8 mouse cellular contexts compared by ENCODE assay signal in genomic region chr4:141617863-141618564, GRCm38 (mm10). TPM values are rescaled to one million over a fixed set of nuclear protein-coding genes. Genes with fewer than 3 reads are reported as not detected.
DNase-seq lines count a peak whose midpoint lies in the region; ATAC-seq and TF ChIP-seq lines count a peak whose summit lies in the region.

No protein-coding gene starts in this region.

- H3K36me3 ChIP-seq in thymus, adult 2 months (ENCODE audit: control insufficient read depth, insufficient read depth, low read length): no peaks in the 10 kb centered on the region

- no peak for TF ChIP-seq POLR2A in thymus, adult 2 months (IDR thresholded peaks at IDR 0.05; ENCODE audit: control insufficient read depth, extremely low read depth, insufficient read depth, low read length, poor library complexity)

- TF ChIP-seq CTCF in thymus, adult 2 months (IDR thresholded peaks at IDR 0.05; ENCODE audit: borderline replicate concordance, control insufficient read depth, extremely low read depth, insufficient read depth, low read length, poor library complexity): no peak

- H3K4me1 ChIP-seq in thymus, adult 2 months (replicated peaks; ENCODE audit: control insufficient read depth, insufficient read depth, low read length): peaks cover 15% of the 10 kb centered on the region

- peak; percentile 26 for DNase-seq in thymus, adult 2 months
- no peak for DNase-seq in thymus, postnatal 0 days (ENCODE audit: low spot score)
- DNase-seq in kidney, postnatal 25 days: peak; percentile 87 to 93
- no peak for DNase-seq in layer of hippocampus, postnatal 14 days (ENCODE audit: low spot score in 2 of 2)
- no peak for DNase-seq in natural killer cell, adult 2 months (ENCODE audit: low spot score in 2 of 2)
- DNase-seq in layer of hippocampus, adult 9-10 months (ENCODE audit: low spot score): no peak

- no peak overlapping the region for H3K27ac ChIP-seq in thymus, adult 2 months (ENCODE audit: control insufficient read depth, insufficient read depth, low read length)

- ATAC-seq in granulocyte monocyte progenitor cell, adult 5-6 weeks (replicated peaks; ENCODE audit: poor library complexity, severe bottlenecking): peak; percentile 36
- 0 out of 2 replicates have a peak, but pooled peaks have one; percentile 16 for ATAC-seq in megakaryocyte, adult 5-6 weeks (ENCODE audit: poor library complexity, severe bottlenecking)

- H3K27me3 ChIP-seq in thymus, adult 2 months (ENCODE audit: control insufficient read depth, insufficient read depth, low read length): no peaks in the 10 kb centered on the region

- 18% methylated on average over 22 of the region's 22 CpGs for WGBS in thymus, adult 2 months

- peak overlapping the region; percentile 44 for H3K4me3 ChIP-seq in thymus, adult 2 months (ENCODE audit: control insufficient read depth, insufficient read depth, low read length)

RNA-seq across cellular contexts. Expression of gene Tmem82, which starts 0.4 kb away (rescaled TPM):
- 1.2 and 2.8 TPM in 2 replicates for polyA plus RNA-seq in thymus, adult 2 months (2012; rRNA removed)
- polyA plus RNA-seq in thymus, postnatal 0 days (2015; fragmentation: Nextera tagmentation; extraction: Ambion mirVana): 0.23 and 0.33 TPM in 2 replicates
- total RNA-seq in granulocyte monocyte progenitor cell, adult 5-6 weeks (2014; fragmentation: Nextera tagmentation): 1.7 and 3.8 TPM in 2 replicates
- 0.72 TPM in 1 of 2 replicates, not detected in the other for total RNA-seq in granulocyte monocyte progenitor cell, adult 5-6 weeks (2017)
- 0.16 TPM in 1 of 2 replicates, not detected in the other for total RNA-seq in megakaryocyte, adult 5-6 weeks (2015)
- 0.26 TPM in 1 of 2 replicates, not detected in the other for total RNA-seq in megakaryocyte, adult 5-6 weeks (2017)
- 1 to 10 TPM in 1 of 2 experiments, under 1 TPM in 1; 0.35 to 1.6 TPM for total RNA-seq in layer of hippocampus, postnatal 14 days (2021)

RNA-seq across cellular contexts. Expression of gene Slc25a34, which starts 5.6 kb away (rescaled TPM):
- polyA plus RNA-seq in thymus, adult 2 months (2012; rRNA removed): 2.6 and 12.3 TPM in 2 replicates
- polyA plus RNA-seq in thymus, postnatal 0 days (2015; fragmentation: Nextera tagmentation; extraction: Ambion mirVana): 0.08 TPM in 1 of 2 replicates, not detected in the other
- total RNA-seq in granulocyte monocyte progenitor cell, adult 5-6 weeks (2014; fragmentation: Nextera tagmentation): not detected in 2 replicates
- not detected in 2 replicates for total RNA-seq in granulocyte monocyte progenitor cell, adult 5-6 weeks (2017)
- total RNA-seq in megakaryocyte, adult 5-6 weeks (2015): not detected in 2 replicates
- total RNA-seq in megakaryocyte, adult 5-6 weeks (2017): not detected in 2 replicates
- total RNA-seq in layer of hippocampus, postnatal 14 days (2021): 1 to 10 TPM; 2.2 to 3.6 TPM

RNA-seq across cellular contexts. Expression of gene Fblim1, which starts 12.1 kb away (rescaled TPM):
- polyA plus RNA-seq in thymus, adult 2 months (2012; rRNA removed): 9.5 and 16.2 TPM in 2 replicates
- 2.4 and 3.9 TPM in 2 replicates for polyA plus RNA-seq in thymus, postnatal 0 days (2015; fragmentation: Nextera tagmentation; extraction: Ambion mirVana)
- total RNA-seq in granulocyte monocyte progenitor cell, adult 5-6 weeks (2014; fragmentation: Nextera tagmentation): 0.11 and 0.36 TPM in 2 replicates
- not detected in 2 replicates for total RNA-seq in granulocyte monocyte progenitor cell, adult 5-6 weeks (2017)
- total RNA-seq in megakaryocyte, adult 5-6 weeks (2015): not detected in 2 replicates
- not detected in 2 replicates for total RNA-seq in megakaryocyte, adult 5-6 weeks (2017)
- 1 to 10 TPM; 2.4 TPM for total RNA-seq in layer of hippocampus, postnatal 14 days (2021)

RNA-seq across cellular contexts. Expression of gene Plekhm2, which starts 46.7 kb away (rescaled TPM):
- polyA plus RNA-seq in thymus, adult 2 months (2012; rRNA removed): 58.5 and 71.4 TPM in 2 replicates
- polyA plus RNA-seq in thymus, postnatal 0 days (2015; fragmentation: Nextera tagmentation; extraction: Ambion mirVana): 2.6 and 3.6 TPM in 2 replicates
- 11.5 and 17.0 TPM in 2 replicates for total RNA-seq in granulocyte monocyte progenitor cell, adult 5-6 weeks (2014; fragmentation: Nextera tagmentation)
- 7.2 and 11.2 TPM in 2 replicates for total RNA-seq in granulocyte monocyte progenitor cell, adult 5-6 weeks (2017)
- total RNA-seq in megakaryocyte, adult 5-6 weeks (2015): 11.1 and 14.9 TPM in 2 replicates
- 10.4 and 11.1 TPM in 2 replicates for total RNA-seq in megakaryocyte, adult 5-6 weeks (2017)
- 10 to 100 TPM; 47.8 to 55.4 TPM for total RNA-seq in layer of hippocampus, postnatal 14 days (2021)

Comparison
In these comparisons a context has a peak if more than half of its experiments do, and no peak if none do; other contexts are left out.
1. DNase-seq: peak in thymus, adult 2 months (single experiment) and kidney, postnatal 25 days (2 of 2); none in thymus, postnatal 0 days (single experiment), layer of hippocampus, postnatal 14 days (0 of 2), natural killer cell, adult 2 months (0 of 2) and layer of hippocampus, adult 9-10 months (single experiment).